ENCODE assay signal across 9 mouse cellular contexts in genomic region chr5:111755330-111755729, GRCm38 (mm10). TPM values are rescaled to one million over a fixed set of nuclear protein-coding genes. Genes with fewer than 3 reads are reported as not detected.
DNase-seq lines count a peak whose midpoint lies in the region; ATAC-seq and TF ChIP-seq lines count a peak whose summit lies in the region.
"Had no signal": no experiment of that assay in that cellular context is flagged by ENCODE, and none has a peak within 500 bp of the region (broad histone marks: within the 10 kb centered on the region; RNA-seq: fewer than 3 reads in every experiment).

No protein-coding gene starts in this region.

- H3K27ac ChIP-seq in heart, embryonic 11.5 days (ENCODE audit: low read depth, low read length), result no peak overlapping the region
- H3K27ac ChIP-seq in ES-Bruce4 (ENCODE audit: insufficient read depth, low read length), result no peak overlapping the region

- H3K9me3 ChIP-seq in heart, embryonic 11.5 days (replicated peaks; ENCODE audit: control insufficient read depth, low read length), result no peaks in the 10 kb centered on the region
- H3K9me3 ChIP-seq in ES-Bruce4 (replicated peaks; ENCODE audit: control insufficient read depth, insufficient read depth, low read length, poor library complexity, severe bottlenecking), result no peaks in the 10 kb centered on the region

- peak overlapping the region; percentile 51 for H3K4me2 ChIP-seq in heart, embryonic 11.5 days

- no peaks in the 10 kb centered on the region for H3K36me3 ChIP-seq in heart, embryonic 11.5 days (ENCODE audit: control insufficient read depth, insufficient read depth, low read length)
- H3K36me3 ChIP-seq in ES-Bruce4 (ENCODE audit: control insufficient read depth, insufficient read depth, low read length, poor library complexity, severe bottlenecking), result no peaks in the 10 kb centered on the region

- WGBS in heart, embryonic 11.5 days (ENCODE audit: insufficient replicate concordance), result 4% methylated on average over 5 of the region's 5 CpGs

- H3K4me1 ChIP-seq in heart, embryonic 11.5 days (ENCODE audit: control insufficient read depth, insufficient read depth, low read length), result no peaks in the 10 kb centered on the region; the same call in 1 of the 2 replicates
- no peaks in the 10 kb centered on the region for H3K4me1 ChIP-seq in ES-Bruce4 (ENCODE audit: control insufficient read depth, insufficient read depth, low read length)

- peak; percentile 59 for TF ChIP-seq POLR2A in ES-Bruce4 (IDR thresholded peaks at IDR 0.05; ENCODE audit: insufficient read depth, low read length)

- ATAC-seq in heart, embryonic 11.5 days (replicated peaks; ENCODE audit: insufficient number of reproducible peaks, low FRiP score, low TSS enrichment), result peak; percentile 55
- peak; percentile 50; the same call in 1 of the 2 replicates for ATAC-seq in granulocyte monocyte progenitor cell, adult 5-6 weeks (replicated peaks; ENCODE audit: poor library complexity, severe bottlenecking)

- no peak for TF ChIP-seq CTCF in ES-Bruce4 (IDR thresholded peaks at IDR 0.05; ENCODE audit: low read depth, low read length)

- TF ChIP-seq EP300 in ES-Bruce4 (IDR thresholded peaks at IDR 0.05; ENCODE audit: insufficient read depth, low read depth, low read length), result no peak

- no peak overlapping the region for H3K4me3 ChIP-seq in heart, embryonic 11.5 days (ENCODE audit: low read depth, low read length)
- no peak overlapping the region for H3K4me3 ChIP-seq in ES-Bruce4 (ENCODE audit: low read depth, low read length)

- no peak overlapping the region for H3K9ac ChIP-seq in heart, embryonic 11.5 days (ENCODE audit: low read depth, low read length)
- no peak overlapping the region for H3K9ac ChIP-seq in ES-Bruce4 (ENCODE audit: low read depth, poor library complexity, severe bottlenecking)

- H3K27me3 ChIP-seq in heart, embryonic 11.5 days (ENCODE audit: control insufficient read depth, insufficient read depth, low read length), result no peaks in the 10 kb centered on the region
- H3K27me3 ChIP-seq in ES-Bruce4 (ENCODE audit: control insufficient read depth, insufficient read depth, low read length, poor library complexity, severe bottlenecking), result no peaks in the 10 kb centered on the region

- no peak for DNase-seq in heart, adult 9 months (ENCODE audit: low spot score in 2 of 2)
- DNase-seq in mesoderm, embryonic 11.5 days (ENCODE audit: low read depth, low spot score), result peak; percentile 82
- DNase-seq in urinary bladder, postnatal 4 days (ENCODE audit: low spot score in 2 of 2), result no peak
- no peak for DNase-seq in gastrocnemius, adult 8-10 months (ENCODE audit: low spot score in 2 of 2)
- DNase-seq in left cerebral cortex, adult 18-20 months (ENCODE audit: low spot score in 2 of 2), result no peak

RNA-seq across cellular contexts. Expression of gene Gm26897, which starts 21.6 kb away (rescaled TPM):
- not detected in 2 replicates for polyA plus RNA-seq in heart, embryonic 11.5 days (2014; fragmentation: Nextera tagmentation; extraction: Ambion mirVana)
- polyA plus RNA-seq in ES-Bruce4 (2011; ENCODE audit: insufficient read depth, insufficient read length, low read depth, missing spikeins), result not detected in 2 replicates
- not detected in 2 replicates for total RNA-seq in granulocyte monocyte progenitor cell, adult 5-6 weeks (2014; fragmentation: Nextera tagmentation)
- not detected in 2 replicates for total RNA-seq in granulocyte monocyte progenitor cell, adult 5-6 weeks (2017)
- total RNA-seq in gastrocnemius, adult 8-10 months (2022), result not detected
- total RNA-seq in left cerebral cortex, adult 18-20 months (2021), result not detected
- polyA plus RNA-seq: gonadal fat pad, adult 2 months had no signal
